Mouse (Mus musculus) hindbrain, postnatal 0 days (tissue): Measurements from ENCODE around the gene Fgfr2. TPM values are rescaled to one million over a fixed set of nuclear protein-coding genes. Genes with fewer than 3 reads are reported as not detected.
A peak's percentile ranks its signal among the peaks of the same experiment; 100 is the strongest.

Source experiments
- ATAC-seq: fragments of 200-750 bp; cut with Nextera tagmentation; 2 replicates; pipeline ENCODE4 v1.8.0; 2017; ENCODE audit warnings: mild to moderate bottlenecking, moderate TSS enrichment, moderate library complexity
- DNase-seq: peaks from one replicate; pipeline ENCODE4 v3.0.0-alpha.2; 2015; ENCODE audit warnings: low spot score
- H3K27ac ChIP-seq: fragments of 300-500 bp; sonication (generic); 2 replicates; pipeline ENCODE4 v1.5.1; 2014; ENCODE audit warnings: mild to moderate bottlenecking
- H3K27me3 ChIP-seq: fragments of 300-500 bp; sonication (generic); 2 replicates; pipeline ENCODE4 v1.6.1; 2014; ENCODE audit warnings: low read length, mixed read lengths; ENCODE audit not compliant: insufficient read depth
- H3K36me3 ChIP-seq: fragments of 300-500 bp; sonication (generic); 2 replicates; pipeline ENCODE4 v1.6.1; 2014; ENCODE audit warnings: low read length, mixed read lengths; ENCODE audit not compliant: insufficient read depth
- H3K4me1 ChIP-seq: fragments of 300-500 bp; sonication (generic); 2 replicates; pipeline ENCODE4 v1.6.1; 2014; ENCODE audit warnings: antibody characterized with exemption, low read length, mixed read lengths; ENCODE audit not compliant: insufficient read depth
- H3K4me2 ChIP-seq: fragments of 300-500 bp; sonication (generic); 2 replicates; pipeline ENCODE4 v1.6.1; 2014; ENCODE audit warnings: low read depth, mild to moderate bottlenecking, low read length, moderate library complexity, mixed read lengths
- H3K4me3 ChIP-seq: fragments of 300-500 bp; sonication (generic); 2 replicates; pipeline ENCODE4 v1.5.1; 2014; ENCODE audit warnings: low read length
- H3K9ac ChIP-seq: fragments of 300-500 bp; sonication (generic); replicated peaks from 2 replicates; pipeline ENCODE4 v1.6.1; 2014; ENCODE audit warnings: mild to moderate bottlenecking, low read length, moderate library complexity, mixed read lengths
- H3K9me3 ChIP-seq: fragments of 300-500 bp; sonication (generic); 2 replicates; pipeline ENCODE4 v1.6.1; 2016; ENCODE audit warnings: low read length, mixed read lengths
- CTCF ChIP-seq: IDR thresholded peaks from 2 replicates; pipeline ENCODE4 v1.5.1; 2016; ENCODE audit warnings: antibody characterized with exemption, control low read depth, low read depth
- WGBS: fragments of 180-500 bp; shearing (Covaris S2); extraction: QIAGEN DNeasy Blood & Tissue Kit; methylation state at CpG from one replicate; pipeline ENCODE4 v1.1.7; 2014; 5-methylcytosine and 5-hydroxymethylcytosine counted together
- polyA plus RNA-seq: library from polyadenylated mRNA; unstranded; fragments of >200 nt; fragmentation: Nextera tagmentation; extraction: Ambion mirVana; gene quantifications from 2 replicates; pipeline ENCODE4 v1.2.1, GENCODE M21; 2015
- total RNA-seq: library from RNA; depleted of rRNA; stranded (reverse); fragments of >200 nt; gene quantifications from 2 replicates; pipeline ENCODE4 v1.2.3, GENCODE M21; 2014

The Fgfr2 gene
- total and polyA plus RNA-seq, 2 experiments from 2014 or later, result 17.3 to 49.0 TPM

DNA sequence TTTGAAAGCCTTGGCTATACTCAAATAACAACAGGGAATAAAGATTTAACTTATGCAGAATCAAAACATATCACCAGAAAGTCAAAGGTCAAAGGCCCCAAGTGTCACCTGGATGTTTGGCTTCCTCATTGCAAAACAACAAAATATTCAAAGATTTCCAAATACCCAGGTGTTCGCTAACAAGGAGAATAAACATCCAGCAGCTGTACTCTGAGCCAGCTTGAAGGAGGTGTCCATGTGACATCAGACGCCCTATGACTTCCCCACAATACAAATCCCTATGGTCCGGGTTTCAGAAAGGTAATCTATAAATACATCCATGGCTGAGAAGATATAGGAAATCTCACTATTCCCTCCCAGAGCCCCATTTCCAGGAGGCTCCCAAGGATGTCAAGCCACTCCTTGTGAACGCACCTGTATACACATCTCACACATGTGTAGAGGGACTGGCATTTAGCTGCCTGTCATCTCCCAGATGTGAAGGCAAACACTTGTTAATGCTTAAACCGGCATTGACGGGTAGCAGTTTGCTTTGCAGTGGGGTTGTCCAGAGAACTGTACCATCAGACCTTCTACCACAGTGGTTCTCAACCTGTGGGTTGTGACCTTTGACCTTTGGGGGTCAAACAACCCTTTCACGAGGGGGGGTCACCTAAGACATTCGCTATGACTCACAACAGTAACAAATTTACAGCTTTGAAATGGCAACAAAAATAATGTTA is 2900.4 kb downstream of the Fgfr2 start:
- no peaks in the 10 kb centered on the region for H3K9me3 ChIP-seq
- no peak overlapping the region for H3K9ac ChIP-seq
- no peaks in the 10 kb centered on the region for H3K36me3 ChIP-seq
- 0 out of 2 replicates have a peak, but pooled peaks cover 4% of the 10 kb centered on the region for H3K4me1 ChIP-seq
- ATAC-seq (no peak), DNase-seq (no peak)
- H3K4me2 ChIP-seq, result no peak overlapping the region
- H3K4me3 ChIP-seq, result no peak overlapping the region
- no peak for TF ChIP-seq CTCF
- H3K27me3 ChIP-seq, result no peaks in the 10 kb centered on the region
- H3K27ac ChIP-seq, result no peak overlapping the region
- WGBS, result 84% methylated on average over 8 of the region's 8 CpGs

DNA sequence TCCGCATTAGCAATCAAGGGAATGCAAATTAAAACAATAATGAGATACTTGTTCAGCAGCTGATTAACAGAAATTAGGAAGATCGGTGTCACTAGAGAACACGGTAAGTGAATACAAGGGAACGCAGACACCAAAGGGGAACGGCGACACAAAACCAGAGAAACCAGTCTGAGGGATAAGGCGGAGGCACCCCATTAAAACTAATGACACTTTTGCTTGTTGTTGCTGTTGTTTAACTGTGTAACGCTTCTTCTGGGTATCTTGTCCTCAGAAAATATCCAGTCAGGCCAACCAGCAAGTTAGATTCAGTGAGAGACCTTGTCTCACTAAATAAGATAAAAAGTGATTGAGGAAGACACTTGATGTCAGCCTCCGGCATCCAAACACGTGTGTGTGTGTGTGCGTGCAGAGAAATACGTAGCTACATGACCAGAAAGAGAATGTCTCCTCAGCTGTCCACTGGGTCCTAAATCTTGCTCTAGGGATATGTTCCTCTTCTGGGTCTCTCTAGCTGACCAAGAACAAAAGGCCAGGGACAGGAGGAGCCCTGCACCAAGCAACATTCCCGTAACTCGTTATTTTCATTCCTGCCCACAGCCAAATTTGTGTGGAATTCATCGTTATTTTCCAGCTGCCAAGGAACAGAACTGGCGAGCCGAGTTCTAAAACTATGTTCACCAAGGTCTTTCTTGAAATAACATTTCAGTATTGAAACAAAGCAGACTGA is 2901.3 kb downstream of the Fgfr2 start:
- Histone ChIP-seq H3K4me3 (no peak overlapping the region), H3K4me1 (0 out of 2 replicates have a peak, but pooled peaks cover 4% of the 10 kb centered on the region), H3K9ac (no peak overlapping the region), H3K27me3 (no peaks in the 10 kb centered on the region), H3K4me2 (no peak overlapping the region), H3K27ac (no peak overlapping the region), H3K36me3 (no peaks in the 10 kb centered on the region), H3K9me3 (no peaks in the 10 kb centered on the region)
- ATAC-seq, result no peak
- TF ChIP-seq CTCF, result no peak
- WGBS, result 63% methylated on average over 17 of the region's 17 CpGs
- DNase-seq, result no peak

DNA sequence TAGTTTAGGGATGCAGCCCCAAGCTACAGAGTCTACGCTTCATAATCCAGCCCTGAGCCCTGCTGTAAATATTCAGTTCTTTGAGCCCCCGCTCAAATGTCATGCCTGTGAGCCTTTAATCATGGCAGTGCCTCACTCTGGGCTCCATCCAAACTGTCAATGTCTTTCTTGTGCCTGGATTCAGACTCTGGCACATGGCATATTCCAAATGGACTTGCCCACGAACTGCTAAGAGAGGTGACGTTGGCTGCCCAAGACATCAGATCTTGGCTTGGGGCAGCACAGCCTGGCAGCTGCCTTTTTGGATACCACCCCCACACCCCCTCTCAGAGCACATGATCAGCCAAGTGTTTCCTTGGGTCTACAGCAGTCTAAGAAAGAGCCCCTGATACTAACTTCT is 2902.5 kb downstream of the Fgfr2 start:
- H3K27ac ChIP-seq, result no peak overlapping the region

DNA sequence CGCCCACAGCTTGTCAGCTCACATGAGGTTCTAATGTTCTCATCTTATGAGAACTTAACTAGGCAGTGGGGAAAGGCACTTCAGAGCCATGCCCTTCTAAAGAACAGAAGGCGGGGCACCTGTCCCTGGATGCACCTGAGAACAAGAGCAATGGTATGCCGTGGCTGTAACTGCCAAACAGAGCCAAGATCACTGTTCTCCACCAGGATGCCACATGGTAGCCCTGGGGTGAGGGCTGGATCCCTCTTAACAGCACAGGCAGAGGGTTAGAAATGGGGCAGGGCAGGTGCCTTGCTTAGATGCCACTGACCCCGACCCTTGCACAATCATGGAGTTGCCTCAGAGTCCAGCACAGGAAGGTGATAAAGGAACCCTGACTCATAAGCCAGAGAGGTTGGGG is 2903.3 kb downstream of the Fgfr2 start:
- Histone ChIP-seq H3K27ac (no peak overlapping the region), H3K4me3 (no peak overlapping the region), H3K9me3 (no peaks in the 10 kb centered on the region), H3K4me1 (peaks cover 16% of the 10 kb centered on the region; the same call in 1 of the 2 replicates), H3K27me3 (no peaks in the 10 kb centered on the region), H3K4me2 (no peak overlapping the region), H3K9ac (no peak overlapping the region), H3K36me3 (no peaks in the 10 kb centered on the region)
- ATAC-seq (no peak), DNase-seq (no peak)
- WGBS, result 92% methylated on average over 4 of the region's 4 CpGs
- no peak for TF ChIP-seq CTCF

More for the DNA sequence above, 2902.5 kb downstream of the Fgfr2 start:
- Histone ChIP-seq H3K4me3 (no peak overlapping the region), H3K4me2 (no peak overlapping the region), H3K36me3 (no peaks in the 10 kb centered on the region), H3K9ac (no peak overlapping the region), H3K27me3 (no peaks in the 10 kb centered on the region), H3K9me3 (no peaks in the 10 kb centered on the region), H3K4me1 (0 out of 2 replicates have a peak, but pooled peaks cover 9% of the 10 kb centered on the region)
- WGBS, result 55% methylated on average over 4 of the region's 4 CpGs
- TF ChIP-seq CTCF, result no peak
- DNase-seq (peak; percentile 47), ATAC-seq (peak; percentile 55; the same call in 1 of the 2 replicates)

- no peaks in the 10 kb centered on the region for H3K36me3 ChIP-seq
- 35% methylated on average over 4 of the region's 4 CpGs for WGBS
- ATAC-seq (no peak), DNase-seq (no peak)
- H3K4me2 ChIP-seq, result no peak overlapping the region
- H3K9ac ChIP-seq, result no peak overlapping the region
- peaks cover 19% of the 10 kb centered on the region; the same call in 1 of the 2 replicates for H3K4me1 ChIP-seq
- no peak for TF ChIP-seq CTCF
- H3K27ac ChIP-seq, result no peak overlapping the region
- H3K4me3 ChIP-seq, result no peak overlapping the region
- H3K9me3 ChIP-seq, result no peaks in the 10 kb centered on the region
- no peaks in the 10 kb centered on the region for H3K27me3 ChIP-seq
These were observed 2906.9 kb downstream of the Fgfr2 start for GRCm38 (mm10) chr7:130216272-130216671.

DNA sequence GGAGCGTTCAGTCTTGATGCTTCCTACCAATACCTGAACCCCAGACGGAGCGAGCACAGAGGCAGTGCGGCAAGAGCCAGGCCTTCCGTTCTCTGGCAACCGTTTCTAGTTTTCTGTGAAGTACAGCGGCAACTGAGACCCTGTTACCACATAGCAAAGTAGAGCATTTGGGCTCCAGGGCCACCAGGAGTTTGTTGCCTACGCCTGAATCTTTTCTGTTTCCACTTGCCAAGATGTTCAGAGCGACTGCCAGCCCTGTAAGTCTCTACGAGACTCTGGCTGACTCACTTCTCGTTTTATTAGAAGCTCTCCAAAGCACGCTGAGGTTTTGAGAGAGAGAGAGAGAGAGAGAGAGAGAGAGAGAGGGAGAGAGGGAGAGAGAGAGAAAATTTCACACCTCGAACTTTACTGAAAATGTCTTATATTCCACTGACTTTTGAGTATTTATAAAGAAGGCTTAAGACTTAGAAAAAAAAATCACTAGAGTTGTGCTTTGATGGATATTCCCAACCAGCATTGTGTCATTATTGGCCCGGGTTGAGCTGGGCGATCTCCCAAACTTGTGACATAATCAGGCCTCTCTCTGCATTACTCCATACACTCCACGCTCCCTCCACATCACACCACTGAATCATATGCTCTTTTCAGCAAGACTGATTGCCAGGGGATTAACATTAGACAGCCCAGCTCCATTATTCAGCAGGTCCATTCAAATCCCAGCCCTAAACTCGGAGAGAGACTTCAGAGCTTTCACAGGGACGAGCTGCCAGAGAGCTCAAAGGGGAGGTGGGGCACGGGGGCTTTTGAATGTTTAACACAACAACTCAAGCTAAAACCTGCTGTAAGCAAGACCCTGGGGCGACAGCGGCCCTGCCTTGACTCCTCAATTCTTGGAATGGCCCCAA is 2907.6 kb downstream of the Fgfr2 start:
- Histone ChIP-seq H3K4me3 (no peak overlapping the region), H3K27ac (peak overlapping the region; percentile 5; the same call in 1 of the 2 replicates), H3K9ac (no peak overlapping the region), H3K4me2 (no peak overlapping the region), H3K4me1 (peaks cover 16% of the 10 kb centered on the region; the same call in 1 of the 2 replicates), H3K9me3 (no peaks in the 10 kb centered on the region), H3K27me3 (no peaks in the 10 kb centered on the region), H3K36me3 (no peaks in the 10 kb centered on the region)
- DNase-seq (peak; percentile 76), ATAC-seq (peak; percentile 86)
- WGBS, result 29% methylated on average over 21 of the region's 21 CpGs
- no peak for TF ChIP-seq CTCF
